Mouse (Mus musculus) liver, embryonic 14.5 days (tissue): ENCODE measurements around the gene Siah3.

Source experiments
- CTCF ChIP-seq: IDR thresholded peaks from 2 replicates; pipeline ENCODE4 v1.5.1; 2016; ENCODE audit warnings: antibody characterized with exemption, low read depth, control low read depth
- EP300 ChIP-seq: IDR thresholded peaks from 2 replicates; pipeline ENCODE4 v1.6.1; 2016; ENCODE audit warnings: antibody characterized with exemption, low read depth

- TF ChIP-seq EP300 (no peak), CTCF (no peak)
Measured at GRCm38 (mm10) chr14:75455743-75456421, at the start of gene Siah3.
